Mouse (Mus musculus): ENCODE results near the gene Lifr.
A peak's percentile ranks its signal among the peaks of the same experiment; 100 is the strongest.

Gene Lifr

GRCm38 (mm10) chr15:7166735-7167134 is 76.3 kb downstream of the Lifr start:
- no peak for DNase-seq

DNA sequence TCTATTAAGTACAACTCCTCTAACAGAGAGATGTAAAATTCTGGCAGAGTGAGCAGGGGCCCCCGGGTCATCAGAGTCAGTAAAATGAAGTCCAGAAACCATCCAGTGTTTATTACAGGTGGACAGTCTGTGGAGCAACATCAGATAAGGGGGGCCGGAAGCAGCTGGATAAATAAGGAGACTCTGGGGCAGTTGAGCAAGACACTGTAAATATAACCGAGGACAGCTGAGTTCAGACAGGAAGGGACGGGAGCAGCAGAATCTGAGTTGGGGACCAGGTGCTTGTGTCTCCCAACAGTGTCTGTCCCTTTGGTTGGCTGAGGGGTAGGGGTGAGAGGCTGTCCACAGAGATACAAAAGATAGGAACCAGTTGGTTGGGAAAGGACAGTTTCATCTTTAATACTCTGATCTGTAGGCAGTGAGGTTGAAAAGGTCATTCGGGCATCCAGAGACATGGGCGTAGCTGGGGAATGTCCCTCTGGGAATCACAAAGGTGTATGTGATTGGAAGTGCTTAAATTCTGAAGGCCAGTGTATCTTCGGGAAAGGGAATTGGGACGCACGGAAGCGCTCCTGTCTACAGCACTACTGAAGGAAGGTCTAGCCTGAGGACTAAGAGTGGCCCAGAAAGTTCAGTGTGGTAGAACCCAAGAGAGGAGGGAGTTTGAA is 77.0 kb downstream of the Lifr start:
- DNase-seq: no peak

- no peak for DNase-seq
These were observed 77.6 kb downstream of the Lifr start for GRCm38 (mm10) chr15:7167906-7168532.

- peak; percentile 48 for DNase-seq
These were observed 82.5 kb downstream of the Lifr start for GRCm38 (mm10) chr15:7172875-7173274.

DNA sequence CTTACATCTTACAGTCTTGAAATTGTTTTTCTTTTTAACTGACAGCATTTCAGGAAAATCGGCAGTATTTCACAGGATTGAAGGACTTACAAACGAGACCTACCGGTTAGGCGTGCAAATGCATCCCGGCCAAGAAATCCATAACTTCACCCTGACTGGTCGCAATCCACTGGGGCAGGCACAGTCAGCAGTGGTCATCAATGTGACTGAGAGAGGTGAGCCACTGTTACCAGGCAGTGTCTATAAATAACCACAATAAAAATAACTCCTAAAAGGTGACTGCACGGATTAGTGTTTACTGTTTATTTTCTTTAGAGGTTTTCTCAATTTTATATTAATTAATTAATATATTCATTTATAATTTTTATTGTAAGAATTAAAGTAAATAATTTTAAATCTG is 82.9 kb downstream of the Lifr start:
- no peak for DNase-seq

- DNase-seq: no peak
These were observed 83.4 kb downstream of the Lifr start for GRCm38 (mm10) chr15:7173776-7174175.

DNA sequence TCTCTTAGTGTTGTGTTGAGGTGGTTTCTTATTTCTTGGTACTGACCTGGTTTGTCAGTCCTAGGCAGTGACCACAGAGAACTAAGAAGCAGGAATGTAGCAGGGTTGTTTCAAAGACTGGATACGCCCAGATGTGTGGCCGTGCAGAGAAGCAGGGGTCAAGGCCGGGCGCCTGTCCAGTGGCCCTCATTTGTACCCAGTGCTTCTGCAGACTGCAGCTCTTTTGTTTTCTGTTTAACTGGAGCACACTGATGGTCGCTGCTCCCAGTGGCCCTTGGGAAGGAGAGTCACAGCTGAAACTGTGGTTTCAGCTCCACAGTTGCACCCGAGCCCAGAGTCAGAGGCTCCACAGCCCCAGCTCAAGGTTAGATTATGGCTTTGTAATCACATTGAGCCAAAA is 90.2 kb downstream of the Lifr start:
- DNase-seq: no peak

DNA sequence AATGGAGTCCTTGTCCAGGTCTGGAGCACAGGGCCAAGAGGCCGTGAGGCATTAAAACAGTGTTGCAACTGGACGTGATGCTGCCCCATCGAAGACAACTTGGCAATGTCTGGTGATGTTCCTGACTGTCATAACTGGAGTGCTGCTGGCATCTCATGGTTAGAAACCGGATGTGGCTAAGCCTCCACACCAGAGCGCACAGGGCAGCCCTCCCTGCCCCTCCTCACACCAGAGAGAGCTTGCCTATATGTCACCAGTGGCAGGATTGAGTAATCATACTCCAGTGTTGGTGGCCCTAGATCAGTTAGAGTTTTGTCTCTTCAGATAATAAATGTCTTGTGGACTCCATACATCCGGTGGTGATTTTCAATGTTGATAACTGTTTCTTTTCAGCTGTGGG is 97.3 kb downstream of the Lifr start:
- DNase-seq: no peak

DNA sequence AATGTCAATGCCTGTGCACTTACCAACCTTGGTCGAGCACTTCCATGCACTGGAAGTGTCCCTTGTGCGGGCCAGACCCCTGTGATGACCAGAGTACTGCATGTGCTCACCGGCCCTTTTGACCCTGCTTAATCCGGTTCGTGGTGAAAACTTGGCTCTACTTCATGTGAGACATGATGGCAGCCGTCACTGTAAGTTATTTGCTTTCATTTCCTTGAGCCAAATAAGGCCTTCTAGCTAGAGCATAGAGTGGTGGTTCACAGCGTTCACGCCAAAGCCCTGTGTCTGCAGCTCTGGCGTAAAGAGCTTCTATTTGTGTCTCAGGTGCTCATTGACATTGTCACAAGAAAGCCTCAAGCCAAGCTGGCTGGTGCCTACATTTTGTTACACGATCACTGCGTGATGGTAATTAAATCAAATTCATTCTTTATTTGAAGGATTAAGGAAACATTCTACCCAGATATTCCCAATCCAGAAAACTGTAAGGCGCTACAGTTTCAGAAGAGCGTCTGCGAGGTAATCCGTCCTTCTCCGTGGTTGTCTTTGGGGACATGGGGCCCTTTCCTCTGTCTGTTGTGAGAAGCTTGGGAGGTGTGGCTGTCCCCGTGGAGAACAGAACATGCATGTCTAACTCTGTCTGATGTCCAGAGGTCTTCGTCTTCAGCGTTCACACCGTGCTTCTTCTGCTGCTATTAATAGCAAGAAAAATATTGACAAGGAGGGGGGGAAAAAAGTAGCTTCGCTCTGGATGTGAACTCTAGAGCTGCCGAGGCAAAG is 99.5 kb downstream of the Lifr start:
- peak; percentile 44 for DNase-seq

DNA sequence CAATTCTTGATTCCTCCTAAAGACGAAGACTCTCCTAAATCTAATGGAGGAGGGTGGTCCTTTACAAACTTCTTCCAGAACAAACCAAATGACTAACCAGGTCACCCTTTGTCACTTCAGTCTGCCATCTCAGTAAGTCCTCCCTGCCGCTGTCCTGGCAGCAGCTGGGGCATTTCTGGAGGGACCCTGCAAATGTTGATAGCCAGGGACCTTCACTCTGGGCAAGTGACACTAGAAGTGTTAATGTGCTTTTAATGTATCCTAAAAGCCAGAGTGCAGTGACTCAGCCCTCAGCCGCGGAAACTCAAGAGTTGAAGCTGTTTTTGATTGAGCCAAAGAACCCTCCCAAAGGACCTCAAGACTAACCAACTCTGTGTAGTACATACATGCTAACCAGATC is 100.7 kb downstream of the Lifr start:
- no peak for DNase-seq

DNA sequence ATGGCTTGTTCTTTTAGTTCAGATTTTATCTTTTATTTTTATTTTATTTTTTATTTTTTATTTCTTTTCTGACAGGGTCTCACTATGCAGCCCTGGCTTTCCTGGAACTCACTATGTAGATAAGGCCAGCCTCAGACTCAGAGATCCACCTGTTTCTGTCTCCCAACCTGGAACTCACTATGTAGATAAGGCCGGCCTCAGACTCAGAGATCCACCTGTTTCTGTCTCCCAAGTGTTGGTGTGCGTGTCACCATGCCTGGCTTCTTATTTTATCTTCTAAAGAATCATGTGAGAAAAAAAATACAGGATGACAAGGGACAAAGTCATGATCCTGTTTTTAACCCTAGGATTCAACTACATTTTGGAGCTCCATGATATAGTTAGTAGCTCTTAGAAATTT is 102.2 kb downstream of the Lifr start:
- DNase-seq: no peak

- DNase-seq: no peak
These were observed 103.8 kb downstream of the Lifr start for GRCm38 (mm10) chr15:7194147-7194720.

DNA sequence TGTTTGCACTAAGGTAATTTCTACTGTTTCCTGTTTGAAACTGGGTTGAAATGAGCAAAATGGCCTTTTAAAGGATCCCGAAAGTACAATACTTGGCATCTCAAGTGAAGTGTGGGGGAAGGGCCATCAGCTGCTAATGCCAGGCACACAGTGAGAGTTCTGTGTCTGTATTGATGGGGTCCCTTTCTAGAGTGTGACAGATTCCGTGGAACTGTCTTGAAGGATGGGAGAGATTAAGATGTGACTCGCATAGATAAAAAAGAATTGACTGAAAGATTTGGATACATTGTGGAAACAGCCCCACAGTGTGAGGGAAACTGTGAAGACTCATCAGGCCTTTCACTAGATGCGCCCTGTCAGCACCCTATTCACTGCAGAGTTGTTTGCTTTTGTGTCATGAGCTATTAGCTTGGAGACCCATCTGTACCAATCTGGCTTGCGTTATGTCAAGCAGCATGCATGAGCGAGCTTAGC is 104.4 kb downstream of the Lifr start:
- no peak for DNase-seq

DNA sequence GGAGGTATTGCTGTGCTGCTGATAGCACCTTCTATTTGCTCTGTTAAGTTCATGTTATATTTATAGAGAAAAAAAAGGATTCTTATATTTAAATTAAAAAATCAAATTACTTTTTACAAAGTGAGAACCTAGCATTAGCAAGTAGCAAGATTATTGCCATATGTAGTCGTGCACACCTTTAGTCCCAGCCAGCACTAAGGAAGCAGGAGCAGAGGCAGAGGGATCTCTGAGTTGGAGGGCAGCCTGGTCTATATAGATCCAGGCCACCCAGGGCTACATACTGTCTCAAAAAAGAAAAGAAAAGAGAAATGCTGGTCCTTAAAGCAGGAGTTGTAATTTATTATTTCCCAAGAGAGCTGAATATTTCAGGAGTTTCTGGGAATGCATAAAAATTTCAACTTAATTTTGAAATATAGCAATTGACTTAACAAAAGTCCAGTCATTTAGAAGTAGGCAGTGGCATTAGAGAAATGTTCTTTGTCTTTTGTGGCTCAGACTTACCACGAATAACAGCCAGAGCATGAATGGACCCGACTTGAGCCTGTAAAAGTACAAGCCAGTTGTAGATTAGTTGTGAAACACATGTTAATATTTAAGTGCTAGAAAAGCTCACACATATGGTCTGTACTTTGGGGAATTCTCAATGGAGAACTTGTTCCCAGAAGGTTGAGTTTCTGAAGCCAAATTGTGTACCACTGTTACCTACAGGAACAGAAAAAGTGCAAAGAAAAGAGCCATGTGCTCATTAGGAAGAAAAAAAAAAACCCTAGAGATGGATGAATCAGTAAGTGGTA is 107.4 kb downstream of the Lifr start:
- DNase-seq: no peak

GRCm38 (mm10) chr15:7198816-7199215 is 108.4 kb downstream of the Lifr start:
- DNase-seq: peak; percentile 22

- no peak for DNase-seq
These were observed 109.9 kb downstream of the Lifr start for GRCm38 (mm10) chr15:7200286-7200685.

- DNase-seq: peak; percentile 39
These were observed 111.3 kb downstream of the Lifr start for GRCm38 (mm10) chr15:7201421-7202380.

DNA sequence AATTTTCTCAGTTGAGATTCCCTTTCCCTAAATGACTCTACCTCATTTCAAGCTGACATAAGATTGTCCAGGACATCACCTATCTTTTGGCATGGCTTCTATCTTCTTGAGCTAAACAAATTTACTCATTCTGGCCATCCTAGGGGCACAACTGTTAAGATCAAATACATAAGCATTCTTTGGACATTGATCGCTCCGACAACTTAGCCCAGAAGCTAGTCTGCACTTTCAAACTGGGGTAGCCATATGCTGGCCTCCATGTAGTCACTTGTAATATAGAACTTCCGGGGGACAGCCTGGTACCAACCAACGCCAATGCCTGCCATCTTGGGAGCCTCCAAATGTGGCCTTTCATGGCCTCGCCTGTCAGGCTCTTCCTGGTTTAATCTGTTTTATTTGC is 112.6 kb downstream of the Lifr start:
- no peak for DNase-seq

GRCm38 (mm10) chr15:7203606-7204330 is 113.4 kb downstream of the Lifr start:
- peak; percentile 79 for DNase-seq

- DNase-seq: no peak
These were observed 114.5 kb downstream of the Lifr start for GRCm38 (mm10) chr15:7204917-7205316.

DNA sequence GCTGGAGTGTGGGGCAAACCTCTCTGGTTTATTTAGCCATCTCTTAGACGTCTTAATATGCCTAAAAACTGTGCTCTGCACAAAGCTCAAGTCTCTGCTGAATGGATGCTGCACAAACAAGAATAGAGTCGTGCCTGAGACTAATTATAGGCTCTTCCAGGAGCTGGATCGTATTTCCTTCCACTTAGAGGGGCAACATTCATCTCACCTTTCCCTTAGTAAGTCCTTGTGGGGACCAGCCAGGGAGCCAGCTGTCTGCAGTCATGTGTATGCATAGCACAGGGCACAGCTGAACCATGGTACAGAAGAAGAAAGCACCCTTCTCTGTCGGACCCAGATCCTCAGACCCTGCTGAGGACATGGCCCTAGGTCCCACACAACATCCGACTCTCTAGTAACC is 115.7 kb downstream of the Lifr start:
- no peak for DNase-seq
